Mouse (Mus musculus): ENCODE measurements around the gene Mcf2l.

DNA sequence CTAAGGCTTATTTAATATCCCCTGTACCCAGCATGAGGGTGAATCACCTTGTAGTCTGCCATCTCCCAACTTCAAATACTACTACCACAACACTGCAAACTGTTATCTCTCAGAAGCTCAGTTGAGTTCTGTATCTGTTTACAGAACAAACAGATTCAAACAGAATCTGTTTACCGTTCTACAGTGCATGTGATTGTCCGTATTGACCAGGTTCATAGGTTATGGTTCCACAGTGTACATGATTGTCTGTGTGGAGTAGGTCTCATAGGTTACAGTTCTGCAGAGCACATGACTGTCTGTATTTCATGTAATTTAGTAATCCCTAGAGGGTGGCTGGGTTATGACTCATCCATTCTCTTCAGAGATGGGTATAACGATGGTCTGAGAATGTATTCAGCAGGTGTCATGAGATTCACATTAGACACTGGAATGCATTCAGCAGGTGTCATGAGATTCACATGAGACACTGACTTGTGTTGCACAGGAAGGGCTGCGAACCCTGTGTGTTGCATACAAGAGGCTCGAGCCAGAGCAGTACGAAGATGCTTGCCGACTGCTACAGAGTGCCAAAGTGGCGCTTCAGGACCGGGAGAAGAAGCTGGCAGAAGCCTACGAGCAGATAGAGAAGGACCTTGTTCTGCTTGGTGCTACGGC, 31.1 kb upstream of the Mcf2l start:
- TF ChIP-seq CTCF (IDR thresholded peaks at IDR 0.05; ENCODE audit: low read depth): no peak
- no peak for TF ChIP-seq EP300 (IDR thresholded peaks at IDR 0.05; ENCODE audit: low read depth)

Measured in heart, postnatal 0 days (tissue).